ENCODE assay signal across 27 mouse cellular contexts in genomic region chr1:152034766-152035165, GRCm38 (mm10).
"Had no signal": no experiment of that assay in that cellular context is flagged by ENCODE, and none has a peak within 500 bp of the region (broad histone marks: within the 10 kb centered on the region; RNA-seq: fewer than 3 reads in every experiment).

No protein-coding gene starts in this region.

- H3K36me3 ChIP-seq: heart, embryonic 15.5 days; hindbrain, embryonic 13.5 days; hindbrain, embryonic 15.5 days; kidney, embryonic 15.5 days; limb, embryonic 13.5 days; limb, embryonic 15.5 days; liver, embryonic 12.5 days had no signal

- DNase-seq: gastrocnemius, adult 2 months; gastrocnemius, postnatal 10 days; gastrocnemius, postnatal 25 days; heart, adult 2 months; heart, postnatal 14 days; heart, postnatal 36 days; kidney, adult 11 months; kidney, adult 2 months; kidney, adult 9 months; kidney, postnatal 14 days; kidney, postnatal 36 days; layer of hippocampus, adult 9-11 months; layer of hippocampus, postnatal 36 days; left cerebral cortex, postnatal 4 days had no signal

- H3K27me3 ChIP-seq: heart, embryonic 13.5 days; heart, embryonic 15.5 days; hindbrain, embryonic 13.5 days; hindbrain, embryonic 15.5 days; kidney, embryonic 15.5 days; limb, embryonic 13.5 days; limb, embryonic 15.5 days; liver, embryonic 12.5 days had no signal

- H3K27ac ChIP-seq: gastrocnemius, adult 2 months; heart, adult 2 months; heart, embryonic 13.5 days; heart, embryonic 15.5 days; hindbrain, embryonic 13.5 days; hindbrain, embryonic 15.5 days; hindbrain, postnatal 0 days; kidney, embryonic 15.5 days; kidney, postnatal 0 days; limb, embryonic 13.5 days; limb, embryonic 15.5 days; liver, embryonic 12.5 days; liver, embryonic 14.5 days had no signal

- H3K4me2 ChIP-seq: heart, embryonic 11.5 days; heart, embryonic 13.5 days; heart, embryonic 15.5 days; hindbrain, embryonic 13.5 days; hindbrain, embryonic 15.5 days; kidney, embryonic 15.5 days; limb, embryonic 13.5 days; limb, embryonic 15.5 days; liver, embryonic 12.5 days had no signal

- ATAC-seq: hindbrain, postnatal 0 days; intestine, embryonic 16.5 days; liver, embryonic 12.5 days had no signal

- H3K9me3 ChIP-seq: heart, embryonic 15.5 days; hindbrain, embryonic 13.5 days; hindbrain, embryonic 15.5 days; kidney, embryonic 15.5 days; limb, embryonic 15.5 days; liver, embryonic 12.5 days had no signal

- H3K4me3 ChIP-seq: gastrocnemius, adult 2 months; heart, adult 2 months; heart, embryonic 13.5 days; heart, embryonic 15.5 days; hindbrain, embryonic 13.5 days; hindbrain, embryonic 15.5 days; kidney, embryonic 15.5 days; limb, embryonic 13.5 days; limb, embryonic 15.5 days; liver, embryonic 12.5 days had no signal

- H3K9ac ChIP-seq: heart, embryonic 13.5 days; heart, embryonic 15.5 days; hindbrain, embryonic 13.5 days; hindbrain, embryonic 15.5 days; kidney, embryonic 15.5 days; limb, embryonic 13.5 days; limb, embryonic 15.5 days; liver, embryonic 12.5 days; liver, embryonic 14.5 days had no signal
